Mouse (Mus musculus) kidney, adult 2 months (tissue): Measurements from ENCODE around the gene Numb.

ENCODE experiments used
- CTCF ChIP-seq: fragments of 200-500 bp; conservative IDR thresholded peaks from 2 replicates; pipeline ENCODE4 v1.5.1; 2011; ENCODE audit warnings: low read depth, mild to moderate bottlenecking, control low read depth, low read length, moderate library complexity, mixed read lengths; ENCODE audit not compliant: insufficient read depth, insufficient read length
- POLR2A ChIP-seq: fragments of 200-500 bp; IDR thresholded peaks from one replicate; pipeline ENCODE4 v1.6.1; 2011; ENCODE audit warnings: low read depth, low read length, control low read depth

GRCm38 (mm10) chr12:83854281-83854680, 67.5 kb downstream of the Numb start:
- TF ChIP-seq CTCF (no peak), POLR2A (no peak)
